Mouse (Mus musculus): ENCODE results near the gene Fpr-rs3. TPM values are rescaled to one million over a fixed set of nuclear protein-coding genes. Genes with fewer than 3 reads are reported as not detected.

Gene Fpr-rs3
- not detected in 2 replicates for polyA plus RNA-seq (2015; fragmentation: Nextera tagmentation; extraction: Ambion mirVana)

- Histone ChIP-seq H3K27me3 (no peaks in the 10 kb centered on the region), H3K9ac (no peak within 1 kb of the TSS), H3K4me2 (no peak within 1 kb of the TSS), H3K4me3 (no peak within 1 kb of the TSS), H3K27ac (no peak within 1 kb of the TSS), H3K36me3 (no peaks in the 10 kb centered on the region), H3K4me1 (no peaks in the 10 kb centered on the region), H3K9me3 (no peaks in the 10 kb centered on the region)
- ATAC-seq (ENCODE audit: insufficient number of reproducible peaks, low FRiP score, low TSS enrichment, low read depth): no peak
Observed at GRCm38 (mm10) chr17:20624777-20625176, at the start of gene Fpr-rs3. Gene Fpr-rs3 (minus strand): TSS chr17:20624877.

DNA sequence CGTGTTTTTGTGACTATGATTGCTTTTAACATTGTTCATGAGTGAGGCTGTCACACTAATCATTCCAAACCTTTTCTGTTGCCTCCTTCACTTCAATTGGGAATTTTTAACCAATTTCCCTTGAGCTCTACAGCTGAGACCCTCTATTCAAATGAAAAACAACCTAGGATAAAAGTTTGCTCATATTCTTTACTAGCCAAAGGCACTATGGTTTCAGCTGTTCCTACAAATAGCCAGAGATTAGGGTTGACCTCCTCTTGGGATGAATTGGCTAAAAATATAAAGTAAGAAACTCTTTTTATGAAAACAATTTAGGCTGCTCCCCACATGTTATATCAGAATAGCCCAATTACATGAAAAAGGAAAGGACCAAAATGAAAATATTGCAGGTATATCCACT is 28.4 kb downstream of the Fpr-rs3 start, which contains the start of gene Vmn2r110:
Vmn2r110 (minus strand) TSS at position 101 of the 400 bp plus-strand sequence.
- WGBS: 32% methylated on average over 1 of the region's 1 CpGs
- ATAC-seq (ENCODE audit: insufficient number of reproducible peaks, low FRiP score, low TSS enrichment, low read depth): no peak
- no peaks in the 10 kb centered on the region for H3K36me3 ChIP-seq

More for the DNA sequence above, 28.4 kb downstream of the Fpr-rs3 start, which contains the start of gene Vmn2r110:
- no peak within 1 kb of the TSS for H3K4me3 ChIP-seq
- no peak within 1 kb of the TSS for H3K9ac ChIP-seq
- H3K27ac ChIP-seq: no peak within 1 kb of the TSS
- H3K4me1 ChIP-seq: no peaks in the 10 kb centered on the region
- no peak within 1 kb of the TSS for H3K4me2 ChIP-seq
- no peaks in the 10 kb centered on the region for H3K27me3 ChIP-seq
- H3K9me3 ChIP-seq: no peaks in the 10 kb centered on the region

Other genes with a start within 250 kb of the Fpr-rs3 start
- not detected in 2 replicates for gene Vmn1r224, start 210.7 kb downstream of the Fpr-rs3 start, polyA plus RNA-seq (2015; fragmentation: Nextera tagmentation; extraction: Ambion mirVana)
- not detected in 2 replicates for gene Vmn2r108, start 143.5 kb downstream of the Fpr-rs3 start, polyA plus RNA-seq (2015; fragmentation: Nextera tagmentation; extraction: Ambion mirVana)
- not detected in 2 replicates for gene Vmn1r225, start 126.7 kb downstream of the Fpr-rs3 start, polyA plus RNA-seq (2015; fragmentation: Nextera tagmentation; extraction: Ambion mirVana)
- not detected in 2 replicates for gene Vmn2r109, start 60.1 kb downstream of the Fpr-rs3 start, polyA plus RNA-seq (2015; fragmentation: Nextera tagmentation; extraction: Ambion mirVana)
- gene Vmn2r110, start 28.5 kb downstream of the Fpr-rs3 start, polyA plus RNA-seq (2015; fragmentation: Nextera tagmentation; extraction: Ambion mirVana): 0.01 TPM in 1 of 2 replicates, not detected in the other
- gene Vmn1r226, start 58.0 kb upstream of the Fpr-rs3 start, polyA plus RNA-seq (2015; fragmentation: Nextera tagmentation; extraction: Ambion mirVana): not detected in 2 replicates
- not detected in 2 replicates for gene Vmn1r227, start 105.0 kb upstream of the Fpr-rs3 start, polyA plus RNA-seq (2015; fragmentation: Nextera tagmentation; extraction: Ambion mirVana)
- not detected in 2 replicates for gene Vmn1r228, start 161.3 kb upstream of the Fpr-rs3 start, polyA plus RNA-seq (2015; fragmentation: Nextera tagmentation; extraction: Ambion mirVana)
- gene Vmn1r229, start 186.7 kb upstream of the Fpr-rs3 start, polyA plus RNA-seq (2015; fragmentation: Nextera tagmentation; extraction: Ambion mirVana): not detected in 2 replicates
- not detected in 2 replicates for gene Vmn1r230, start 215.6 kb upstream of the Fpr-rs3 start, polyA plus RNA-seq (2015; fragmentation: Nextera tagmentation; extraction: Ambion mirVana)

Measured in limb, embryonic 15.5 days (tissue).